Mouse (Mus musculus) forebrain, embryonic 14.5 days (tissue): Measurements from ENCODE around the gene Pde3a. TPM values are rescaled to one million over a fixed set of nuclear protein-coding genes. Genes with fewer than 3 reads are reported as not detected.
"Not testable (repeated sequence)": the region's sequence is repeated elsewhere in the genome, so short reads cannot be mapped to it uniquely, and the experiment has no call there.

ENCODE experiments used
- ATAC-seq: fragments of 200-750 bp; cut with Nextera tagmentation; 2 replicates; pipeline ENCODE4 v1.8.0; 2017; ENCODE audit warnings: mild to moderate bottlenecking, moderate library complexity
- DNase-seq: peaks from one replicate; pipeline ENCODE4 v3.0.0-alpha.2; 2015; ENCODE audit warnings: low spot score
- H3K27ac ChIP-seq: fragments of 300-500 bp; sonication (generic); 2 replicates; pipeline ENCODE4 v1.5.1; 2014; ENCODE audit warnings: low read depth, mild to moderate bottlenecking, control low read depth, low read length, moderate library complexity
- H3K27me3 ChIP-seq: fragments of 300-500 bp; sonication (generic); replicated peaks from 2 replicates; pipeline ENCODE4 v1.6.1; 2014; ENCODE audit warnings: low read length, control low read depth, mixed read lengths; ENCODE audit not compliant: control insufficient read depth, insufficient read depth
- H3K36me3 ChIP-seq: fragments of 300-500 bp; sonication (generic); 2 replicates; pipeline ENCODE4 v1.6.1; 2014; ENCODE audit warnings: low read length, control low read depth; ENCODE audit not compliant: control insufficient read depth, insufficient read depth
- H3K4me1 ChIP-seq: fragments of 300-500 bp; sonication (generic); 2 replicates; pipeline ENCODE4 v1.6.1; 2014; ENCODE audit warnings: antibody characterized with exemption, low read length, control low read depth; ENCODE audit not compliant: control insufficient read depth, insufficient read depth
- H3K4me2 ChIP-seq: fragments of 300-500 bp; sonication (generic); 2 replicates; pipeline ENCODE4 v1.6.1; 2014; ENCODE audit warnings: mild to moderate bottlenecking, control low read depth, low read length
- H3K4me3 ChIP-seq: fragments of 300-500 bp; sonication (generic); 2 replicates; pipeline ENCODE4 v1.5.1; 2014; ENCODE audit warnings: low read depth, low read length, control low read depth
- H3K9ac ChIP-seq: fragments of 300-500 bp; sonication (generic); 2 replicates; pipeline ENCODE4 v1.6.1; 2014; ENCODE audit warnings: mild to moderate bottlenecking, low read length, control low read depth, moderate library complexity
- H3K9me3 ChIP-seq: fragments of 300-500 bp; sonication (generic); replicated peaks from 2 replicates; pipeline ENCODE4 v1.6.1; 2016; ENCODE audit warnings: low read length, control low read depth, mixed read lengths; ENCODE audit not compliant: control insufficient read depth
- WGBS: fragments of 180-500 bp; shearing (Covaris S2); extraction: QIAGEN DNeasy Blood & Tissue Kit; methylation state at CpG from one replicate; pipeline ENCODE4 v1.1.7; 2014; 5-methylcytosine and 5-hydroxymethylcytosine counted together
- polyA plus RNA-seq: library from polyadenylated mRNA; unstranded; fragments of >200 nt; fragmentation: Nextera tagmentation; extraction: Ambion mirVana; gene quantifications from 2 replicates; pipeline ENCODE4 v1.2.1, GENCODE M21; 2014

Pde3a gene
- polyA plus RNA-seq, 1 experiment from 2014 or later = 0.88 TPM

DNA sequence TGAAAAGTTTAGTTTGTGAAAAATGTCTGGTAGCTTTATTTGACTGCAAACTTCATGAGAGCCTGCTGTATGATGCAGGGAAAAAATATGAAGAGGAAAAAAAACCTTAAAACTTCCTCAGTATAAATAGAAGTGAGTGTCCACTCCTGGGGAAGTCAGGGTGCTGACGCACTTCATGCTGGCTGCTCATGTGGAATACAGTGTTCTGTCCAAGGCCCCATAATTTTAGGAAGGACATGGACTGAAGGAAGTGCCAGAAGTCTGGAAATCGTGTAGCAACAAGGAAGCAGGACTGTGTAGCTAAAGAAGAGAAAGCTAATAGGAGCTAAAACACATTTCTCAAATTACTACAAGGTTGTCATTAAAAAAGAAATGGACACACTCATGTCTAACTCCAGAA is 59.4 kb downstream of the Pde3a start:
- Histone ChIP-seq H3K4me2 (no peak overlapping the region), H3K27me3 (no peaks in the 10 kb centered on the region), H3K9me3 (no peaks in the 10 kb centered on the region), H3K9ac (no peak overlapping the region), H3K4me1 (no peaks in the 10 kb centered on the region), H3K27ac (no peak overlapping the region), H3K36me3 (no peaks in the 10 kb centered on the region), H3K4me3 (no peak overlapping the region)
- no peak for ATAC-seq
- 86% methylated on average over 2 of the region's 2 CpGs for WGBS
- DNase-seq = no peak

DNA sequence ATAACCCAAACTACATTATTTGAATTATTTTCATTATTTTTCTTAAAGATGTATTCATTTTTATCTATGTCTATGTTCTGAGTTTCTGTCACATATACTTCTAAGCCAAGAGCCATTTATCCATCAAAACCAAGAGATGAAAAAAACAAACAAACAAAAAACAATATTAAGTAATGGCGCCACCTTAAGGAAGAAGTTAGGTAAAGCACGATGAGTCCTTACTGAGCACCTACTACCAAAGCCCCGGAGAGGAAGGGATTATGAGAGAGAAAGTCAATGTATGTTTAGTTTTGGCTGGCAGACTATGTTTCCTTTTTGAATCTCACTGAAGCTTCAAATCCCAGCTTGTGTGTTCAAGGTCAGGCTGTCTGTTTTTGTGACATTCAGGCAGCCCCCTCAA is 60.8 kb downstream of the Pde3a start:
- WGBS = 36% methylated on average over 3 of the region's 3 CpGs
- peak; percentile 37 for DNase-seq

DNA sequence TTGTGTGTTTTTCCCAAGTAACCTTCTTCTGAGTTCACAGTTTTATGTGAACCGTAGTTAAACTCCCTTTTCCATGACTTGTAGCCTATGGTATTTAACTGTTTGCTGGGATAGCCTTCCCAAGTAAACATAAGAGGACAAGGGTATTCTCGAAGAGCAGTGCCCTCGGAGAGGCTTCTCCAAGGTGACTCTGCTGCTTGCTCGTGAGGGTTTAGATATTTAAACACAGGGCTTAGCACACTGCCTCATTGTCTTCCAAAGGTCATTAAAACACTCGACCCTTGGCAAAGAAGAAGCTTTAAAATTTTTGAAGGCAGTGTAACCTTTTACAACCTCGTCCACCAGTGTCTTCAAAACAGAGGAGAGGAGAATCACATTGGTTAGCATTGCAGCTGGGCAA is 61.3 kb downstream of the Pde3a start:
- H3K27ac ChIP-seq = no peak overlapping the region
- ATAC-seq (no peak), DNase-seq (no peak)
- H3K9me3 ChIP-seq = no peaks in the 10 kb centered on the region
- no peak overlapping the region for H3K4me3 ChIP-seq
- WGBS = 69% methylated on average over 6 of the region's 6 CpGs
- no peaks in the 10 kb centered on the region for H3K4me1 ChIP-seq
- no peaks in the 10 kb centered on the region for H3K27me3 ChIP-seq
- no peak overlapping the region for H3K4me2 ChIP-seq
- no peaks in the 10 kb centered on the region for H3K36me3 ChIP-seq
- H3K9ac ChIP-seq = no peak overlapping the region

More for the DNA sequence above, 60.8 kb downstream of the Pde3a start:
- no peak overlapping the region for H3K4me2 ChIP-seq
- no peak overlapping the region for H3K4me3 ChIP-seq
- no peaks in the 10 kb centered on the region for H3K27me3 ChIP-seq
- H3K9ac ChIP-seq = no peak overlapping the region
- no peaks in the 10 kb centered on the region for H3K9me3 ChIP-seq
- H3K27ac ChIP-seq = no peak overlapping the region
- no peaks in the 10 kb centered on the region for H3K36me3 ChIP-seq
- no peak for ATAC-seq
- no peaks in the 10 kb centered on the region for H3K4me1 ChIP-seq

DNA sequence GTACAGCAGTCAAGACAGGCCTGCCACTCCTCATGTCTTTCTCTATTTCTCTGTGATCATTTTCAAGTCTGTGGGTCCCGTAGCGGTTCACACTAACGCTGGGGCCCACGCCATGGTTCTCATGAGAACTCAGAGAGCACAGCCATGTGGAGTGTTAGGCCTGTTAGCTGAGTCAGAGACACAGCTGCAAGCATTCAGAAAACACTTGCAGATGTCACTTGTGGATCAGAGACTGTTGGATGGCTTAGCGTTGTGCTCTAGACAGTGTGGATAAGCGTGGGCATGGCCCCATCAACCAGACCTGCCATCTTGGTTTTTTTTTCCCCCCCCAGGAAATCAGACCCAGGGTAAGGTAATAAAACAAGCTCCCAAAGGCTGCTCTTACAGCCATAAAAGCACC is 62.5 kb downstream of the Pde3a start:
- Histone ChIP-seq H3K27ac (no peak overlapping the region), H3K9ac (no peak overlapping the region), H3K4me3 (no peak overlapping the region), H3K27me3 (no peaks in the 10 kb centered on the region), H3K36me3 (no peaks in the 10 kb centered on the region), H3K4me2 (no peak overlapping the region), H3K4me1 (no peaks in the 10 kb centered on the region), H3K9me3 (no peaks in the 10 kb centered on the region)
- WGBS = 92% methylated on average over 6 of the region's 6 CpGs
- DNase-seq = no peak
- no peak for ATAC-seq

DNA sequence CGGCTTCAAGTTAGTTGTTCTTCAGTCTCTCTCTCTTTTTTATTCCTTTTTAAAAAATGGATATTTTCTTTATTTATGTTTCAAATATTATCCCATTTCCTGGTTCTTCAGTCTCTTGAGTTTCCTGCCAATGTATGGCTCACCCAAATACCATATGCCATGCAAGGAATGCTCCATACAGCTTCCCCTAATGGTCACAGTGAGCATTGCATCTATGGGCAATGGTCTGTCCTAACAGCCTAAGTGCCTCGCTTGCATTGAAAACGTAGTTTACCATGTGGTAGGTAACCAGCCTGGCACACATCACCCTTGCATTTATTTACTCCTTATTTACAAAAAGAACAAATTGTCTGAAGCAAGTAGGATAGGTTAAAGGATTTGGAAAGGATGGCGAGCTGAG is 64.0 kb downstream of the Pde3a start:
- H3K4me3 ChIP-seq = no peak overlapping the region
- H3K9me3 ChIP-seq = no peaks in the 10 kb centered on the region
- no peak overlapping the region for H3K9ac ChIP-seq
- no peak overlapping the region for H3K27ac ChIP-seq
- no peak overlapping the region for H3K4me2 ChIP-seq
- H3K36me3 ChIP-seq = no peaks in the 10 kb centered on the region
- no peaks in the 10 kb centered on the region for H3K4me1 ChIP-seq
- ATAC-seq = no peak
- no peaks in the 10 kb centered on the region for H3K27me3 ChIP-seq
- DNase-seq = no peak
- WGBS = 86% methylated on average over 4 of the region's 4 CpGs

DNA sequence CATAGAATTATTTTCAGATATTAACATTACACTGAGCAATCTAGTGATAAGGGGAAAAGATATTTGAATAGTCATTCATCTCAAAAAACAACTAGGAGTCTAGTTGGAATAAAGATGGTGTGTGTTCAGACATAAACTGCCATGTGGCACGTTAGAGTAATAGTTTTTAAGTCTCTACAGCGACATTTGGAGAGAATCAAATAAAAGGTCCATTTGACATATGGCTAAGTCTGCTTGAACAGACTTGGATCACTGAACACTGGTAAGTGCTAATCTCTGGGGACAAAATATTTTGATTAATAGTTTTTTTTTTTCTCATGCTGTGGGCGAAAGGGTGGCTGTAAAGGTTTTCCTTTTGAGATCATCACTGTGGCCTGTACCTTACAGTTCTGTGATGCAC is 69.4 kb downstream of the Pde3a start:
- no peaks in the 10 kb centered on the region for H3K36me3 ChIP-seq
- H3K9ac ChIP-seq = no peak overlapping the region
- no peak for ATAC-seq
- WGBS = 63% methylated on average over 3 of the region's 3 CpGs
- no peaks in the 10 kb centered on the region for H3K27me3 ChIP-seq
- no peaks in the 10 kb centered on the region for H3K4me1 ChIP-seq
- peak; percentile 37 for DNase-seq
- H3K9me3 ChIP-seq = no peaks in the 10 kb centered on the region
- no peak overlapping the region for H3K27ac ChIP-seq
- no peak overlapping the region for H3K4me3 ChIP-seq
- H3K4me2 ChIP-seq = no peak overlapping the region

DNA sequence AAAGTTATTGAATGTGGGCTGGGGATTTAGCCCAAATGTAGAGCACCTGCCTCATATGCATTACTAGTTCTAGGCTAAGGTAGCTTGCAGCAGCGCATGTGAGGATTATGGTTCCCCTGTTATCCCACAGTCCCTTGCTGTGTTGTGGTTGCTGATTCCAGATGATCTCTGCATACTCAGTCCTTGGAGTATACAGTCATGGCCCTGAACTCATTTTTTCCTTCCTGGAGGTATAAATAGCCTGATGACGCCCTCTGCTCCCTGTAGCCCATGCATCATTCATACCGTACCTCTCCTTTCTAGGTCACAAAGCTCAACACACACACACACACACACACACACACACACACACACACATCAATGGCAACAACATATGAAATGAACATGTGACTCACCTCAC is 72.2 kb downstream of the Pde3a start:
- Histone ChIP-seq H3K4me1 (no peaks in the 10 kb centered on the region), H3K9ac (no peak overlapping the region), H3K36me3 (no peaks in the 10 kb centered on the region), H3K4me2 (no peak overlapping the region), H3K9me3 (no peaks in the 10 kb centered on the region), H3K27ac (no peak overlapping the region), H3K27me3 (no peaks in the 10 kb centered on the region), H3K4me3 (no peak overlapping the region)
- ATAC-seq (no peak), DNase-seq (no peak)
- WGBS = 91% methylated on average over 3 of the region's 3 CpGs

DNA sequence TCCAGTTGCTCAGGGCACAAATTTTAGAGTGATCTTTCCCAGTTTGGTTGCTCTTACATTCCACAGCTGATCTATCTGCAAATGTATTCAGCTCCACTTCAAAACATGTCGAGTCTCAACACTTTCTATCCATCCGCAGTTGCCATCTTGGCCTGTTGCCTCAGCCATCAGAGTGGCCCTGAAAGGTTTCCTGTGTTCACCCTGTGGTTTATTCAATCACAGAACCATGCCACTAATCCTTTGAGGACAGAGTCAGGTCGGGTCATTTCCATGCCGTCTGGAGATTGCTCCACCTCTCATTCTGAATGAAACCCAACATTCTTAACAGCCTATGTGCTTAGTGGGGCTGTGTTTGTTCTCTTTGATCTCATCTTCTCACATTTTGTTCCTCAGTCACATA is 73.9 kb downstream of the Pde3a start:
- Histone ChIP-seq H3K27ac (no peak overlapping the region), H3K4me2 (no peak overlapping the region), H3K4me3 (no peak overlapping the region), H3K9me3 (no peaks in the 10 kb centered on the region), H3K27me3 (no peaks in the 10 kb centered on the region), H3K36me3 (no peaks in the 10 kb centered on the region), H3K9ac (no peak overlapping the region), H3K4me1 (no peaks in the 10 kb centered on the region)
- WGBS = 56% methylated on average over 4 of the region's 4 CpGs
- DNase-seq (no peak), ATAC-seq (no peak)

DNA sequence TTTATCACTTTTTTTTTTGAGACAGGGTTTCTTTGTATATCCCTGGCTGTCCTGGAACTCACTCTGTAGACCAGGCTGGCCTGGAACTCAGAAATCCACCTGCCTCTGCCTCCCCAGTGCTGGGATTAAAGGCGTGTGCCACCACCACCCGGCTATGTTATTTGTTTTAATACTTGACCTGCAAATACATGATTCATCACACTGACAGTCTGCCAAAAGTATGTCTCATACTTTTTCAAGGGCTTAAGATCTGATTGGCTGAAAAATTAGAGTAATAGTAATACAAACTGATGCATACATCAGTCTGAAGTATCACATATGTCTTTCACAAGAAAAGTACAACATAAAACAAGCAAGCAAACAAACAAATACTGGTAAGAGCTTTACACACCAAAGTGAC is 78.1 kb downstream of the Pde3a start:
- H3K9ac ChIP-seq, H3K27me3 ChIP-seq, H3K9me3 ChIP-seq, H3K4me3 ChIP-seq, ATAC-seq, DNase-seq, H3K4me2 ChIP-seq, H3K36me3 ChIP-seq, H3K27ac ChIP-seq, H3K4me1 ChIP-seq: not testable (repeated sequence)
- 89% methylated on average over 2 of the region's 2 CpGs for WGBS

DNA sequence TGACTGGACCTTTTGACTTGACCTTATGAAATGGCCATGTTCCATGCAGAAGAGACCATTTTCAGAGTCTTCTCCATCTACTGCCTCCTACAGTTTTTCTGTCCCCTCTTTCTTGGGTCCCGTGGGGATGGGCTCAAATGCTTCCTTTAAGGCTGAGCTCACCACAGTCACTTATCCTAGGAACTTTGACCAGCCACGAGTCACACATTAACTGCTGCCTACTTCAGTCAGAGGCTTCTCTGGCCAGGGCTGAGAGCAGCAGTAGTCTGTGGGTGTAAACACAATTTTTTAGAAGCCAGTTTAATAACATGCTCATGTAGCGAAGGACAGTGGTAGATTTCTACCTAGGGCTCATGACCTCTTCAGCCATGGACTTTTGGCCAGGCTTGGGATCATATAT is 79.0 kb downstream of the Pde3a start:
- DNase-seq (no peak), ATAC-seq (no peak)
- H3K4me3 ChIP-seq = no peak overlapping the region
- H3K9me3 ChIP-seq = no peaks in the 10 kb centered on the region
- H3K36me3 ChIP-seq = no peaks in the 10 kb centered on the region
- H3K9ac ChIP-seq = no peak overlapping the region
- H3K4me1 ChIP-seq = no peaks in the 10 kb centered on the region
- H3K27me3 ChIP-seq = no peaks in the 10 kb centered on the region
- no peak overlapping the region for H3K4me2 ChIP-seq
- H3K27ac ChIP-seq = no peak overlapping the region
- WGBS = 86% methylated on average over 3 of the region's 3 CpGs
